Mouse (Mus musculus): Measurements from ENCODE around the gene Gm26558.

Gm26558 gene

GRCm38 (mm10) chr2:70661715-70662495 is at the start of gene Gm26558:
Gm26558 (minus strand) TSS chr2:70662108.
- peak; percentile 12 to 19 for DNase-seq (ENCODE audit: low spot score in 2 of 2)

GRCm38 (mm10) chr2:70710878-70711277 is 49.0 kb upstream of the Gm26558 start:
- DNase-seq (ENCODE audit: low spot score in 2 of 2) = no peak

GRCm38 (mm10) chr2:70710236-70710635 is 48.3 kb upstream of the Gm26558 start:
- no peak for DNase-seq (ENCODE audit: low spot score in 2 of 2)

- DNase-seq (ENCODE audit: low spot score in 2 of 2) = no peak
Observed at GRCm38 (mm10) chr2:70708986-70709730, 47.2 kb upstream of the Gm26558 start.

- DNase-seq (ENCODE audit: low spot score in 2 of 2) = no peak
Observed at GRCm38 (mm10) chr2:70702403-70702802, 40.5 kb upstream of the Gm26558 start.

GRCm38 (mm10) chr2:70701571-70701970 is 39.7 kb upstream of the Gm26558 start:
- DNase-seq (ENCODE audit: low spot score in 2 of 2) = peak; percentile 44 to 60

- no peak for DNase-seq (ENCODE audit: low spot score in 2 of 2)
Observed at GRCm38 (mm10) chr2:70700851-70701250, 38.9 kb upstream of the Gm26558 start.

GRCm38 (mm10) chr2:70695712-70696111 is 33.8 kb upstream of the Gm26558 start:
- DNase-seq (ENCODE audit: low spot score in 2 of 2) = no peak

- DNase-seq (ENCODE audit: low spot score in 2 of 2) = no peak
Observed at GRCm38 (mm10) chr2:70690195-70690594, 28.3 kb upstream of the Gm26558 start.

GRCm38 (mm10) chr2:70688454-70689078 is 26.7 kb upstream of the Gm26558 start:
- DNase-seq (ENCODE audit: low spot score in 2 of 2) = no peak

GRCm38 (mm10) chr2:70682324-70682723 is 20.4 kb upstream of the Gm26558 start:
- DNase-seq (ENCODE audit: low spot score in 2 of 2) = no peak

- no peak for DNase-seq (ENCODE audit: low spot score in 2 of 2)
Observed at GRCm38 (mm10) chr2:70673445-70674126, 11.7 kb upstream of the Gm26558 start.

- no peak for DNase-seq (ENCODE audit: low spot score in 2 of 2)
Observed at GRCm38 (mm10) chr2:70672476-70672875, 10.6 kb upstream of the Gm26558 start.

- DNase-seq (ENCODE audit: low spot score in 2 of 2) = no peak
Observed at GRCm38 (mm10) chr2:70669896-70670295, 8.0 kb upstream of the Gm26558 start.

- no peak for DNase-seq (ENCODE audit: low spot score in 2 of 2)
Observed at GRCm38 (mm10) chr2:70669241-70669640, 7.3 kb upstream of the Gm26558 start.

GRCm38 (mm10) chr2:70667016-70667415 is 5.1 kb upstream of the Gm26558 start:
- DNase-seq (ENCODE audit: low spot score in 2 of 2) = no peak

- DNase-seq (ENCODE audit: low spot score in 2 of 2) = peak; percentile 5 to 30
Observed at GRCm38 (mm10) chr2:70663764-70664163, 1.9 kb upstream of the Gm26558 start.

GRCm38 (mm10) chr2:70660887-70661714 is 807 bp downstream of the Gm26558 start, which contains the start of gene Gorasp2:
Gorasp2 (plus strand) TSS chr2:70661576.
- DNase-seq (ENCODE audit: low spot score in 2 of 2) = peak; percentile 94 to 98

- DNase-seq (ENCODE audit: low spot score in 2 of 2) = no peak
Observed at GRCm38 (mm10) chr2:70657083-70657482, 4.8 kb downstream of the Gm26558 start.

- DNase-seq (ENCODE audit: low spot score in 2 of 2) = no peak
Observed at GRCm38 (mm10) chr2:70651820-70652219, 10.1 kb downstream of the Gm26558 start.

- no peak for DNase-seq (ENCODE audit: low spot score in 2 of 2)
Observed at GRCm38 (mm10) chr2:70649471-70649870, 12.4 kb downstream of the Gm26558 start.

Data from thymus, postnatal 10 days (tissue).